Mouse (Mus musculus) spleen, adult 2 months (tissue): Measurements from ENCODE around the gene Tacc2.

ENCODE experiments used
- CTCF ChIP-seq: fragments of 200-500 bp; IDR thresholded peaks from 2 replicates; pipeline ENCODE4 v1.5.1; 2011; ENCODE audit warnings: mild to moderate bottlenecking, inconsistent platforms; ENCODE audit not compliant: insufficient read depth, insufficient read length, insufficient replicate concordance; ENCODE audit errors: extremely low read depth
- POLR2A ChIP-seq: fragments of 200-500 bp; IDR thresholded peaks from 2 replicates; pipeline ENCODE4 v1.6.1; 2011; ENCODE audit warnings: low read depth, low read length, inconsistent platforms

- TF ChIP-seq CTCF: no peak
- no peak for TF ChIP-seq POLR2A
Measured at GRCm38 (mm10) chr7:130605111-130605510, 27.9 kb downstream of the Tacc2 start.
